ENCODE assay signal across 31 mouse cellular contexts in the genomic region with DNA sequence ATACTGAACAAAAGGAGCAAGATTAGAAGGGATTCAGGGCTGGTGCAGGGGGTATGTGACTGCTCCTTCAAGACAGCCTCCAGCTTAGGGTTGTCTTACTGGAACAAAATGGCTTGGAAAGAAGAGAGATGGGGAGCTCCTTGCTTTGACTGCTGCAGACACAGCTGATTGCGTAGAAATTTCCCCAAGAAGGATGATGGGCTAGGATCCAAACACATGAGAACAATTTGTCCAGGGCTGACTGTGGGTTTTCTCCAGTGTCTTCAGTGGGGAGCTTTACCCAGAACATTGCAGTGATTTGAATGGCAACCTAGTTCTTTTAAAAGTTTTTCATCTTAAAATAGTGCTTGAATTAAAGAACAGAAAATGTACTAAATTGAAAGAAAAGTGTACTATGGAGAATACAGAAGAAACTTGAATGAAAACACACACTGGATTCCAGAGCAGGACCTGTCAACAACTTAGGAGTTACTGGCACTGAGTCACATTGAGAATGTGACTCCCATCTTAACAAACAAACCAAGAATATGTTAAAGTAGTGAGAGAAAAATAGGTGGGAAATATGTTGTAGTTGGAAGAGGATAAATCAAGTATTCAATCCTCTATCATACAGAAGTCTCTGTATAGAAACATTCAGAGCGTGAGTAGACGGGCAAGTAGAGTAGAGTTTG. TPM values are rescaled to one million over a fixed set of nuclear protein-coding genes. Genes with fewer than 3 reads are reported as not detected.
DNase-seq lines count a peak whose midpoint lies in the region; ATAC-seq and TF ChIP-seq lines count a peak whose summit lies in the region.
"Had no signal": no experiment of that assay in that cellular context is flagged by ENCODE, and none has a peak within 500 bp of the region (broad histone marks: within the 10 kb centered on the region; RNA-seq: fewer than 3 reads in every experiment).

No protein-coding gene starts in this region.

- ATAC-seq in embryonic facial prominence, embryonic 13.5 days (ENCODE audit: insufficient number of reproducible peaks, insufficient read depth, low FRiP score, low TSS enrichment, low read depth): no peak
- no peak for ATAC-seq in heart, embryonic 11.5 days (replicated peaks; ENCODE audit: insufficient number of reproducible peaks, low FRiP score, low TSS enrichment)
- no peak for ATAC-seq in limb, embryonic 14.5 days (ENCODE audit: low FRiP score, low read depth)
- ATAC-seq in CD4-positive, CD25-positive, alpha-beta regulatory T cell, adult 4 months: no peak
- ATAC-seq: forebrain, embryonic 16.5 days; hindbrain, postnatal 0 days; intestine, embryonic 15.5 days had no signal

- no peak overlapping the region for H3K9ac ChIP-seq in embryonic facial prominence, embryonic 13.5 days
- no peak overlapping the region for H3K9ac ChIP-seq in heart, embryonic 11.5 days (ENCODE audit: low read depth, low read length)
- H3K9ac ChIP-seq in limb, embryonic 14.5 days (ENCODE audit: low read depth, low read length, severe bottlenecking): no peak overlapping the region; the same call in 1 of the 2 replicates
- H3K9ac ChIP-seq: embryonic facial prominence, embryonic 12.5 days; hindbrain, embryonic 12.5 days; intestine, embryonic 15.5 days; limb, embryonic 12.5 days; lung, embryonic 15.5 days; midbrain, embryonic 12.5 days; neural tube, embryonic 13.5 days had no signal

- no peak overlapping the region for H3K4me3 ChIP-seq in embryonic facial prominence, embryonic 13.5 days
- no peak overlapping the region for H3K4me3 ChIP-seq in embryonic facial prominence, embryonic 10.5 days
- H3K4me3 ChIP-seq in heart, embryonic 11.5 days (ENCODE audit: low read depth, low read length): no peak overlapping the region
- no peak overlapping the region for H3K4me3 ChIP-seq in limb, embryonic 14.5 days (replicated peaks; ENCODE audit: low read length)
- H3K4me3 ChIP-seq: embryonic facial prominence, embryonic 12.5 days; erythroblast, embryonic 14.5 days; hindbrain, embryonic 12.5 days; intestine, embryonic 15.5 days; limb, embryonic 12.5 days; lung, embryonic 15.5 days; megakaryocyte, embryonic 14.5 days; midbrain, embryonic 12.5 days; myocyte; neural tube, embryonic 13.5 days had no signal

- 77% methylated on average over 3 of the region's 3 CpGs for WGBS in embryonic facial prominence, embryonic 13.5 days
- WGBS in embryonic facial prominence, embryonic 10.5 days: 94% methylated on average over 3 of the region's 3 CpGs
- 90% methylated on average over 3 of the region's 3 CpGs for WGBS in heart, embryonic 11.5 days (ENCODE audit: insufficient replicate concordance)
- WGBS in limb, embryonic 14.5 days: 91% methylated on average over 3 of the region's 3 CpGs

- no peaks in the 10 kb centered on the region for H3K27me3 ChIP-seq in embryonic facial prominence, embryonic 13.5 days
- no peaks in the 10 kb centered on the region for H3K27me3 ChIP-seq in embryonic facial prominence, embryonic 10.5 days (replicated peaks; ENCODE audit: low read depth, poor library complexity, severe bottlenecking)
- H3K27me3 ChIP-seq in heart, embryonic 11.5 days (ENCODE audit: control insufficient read depth, insufficient read depth, low read length): no peaks in the 10 kb centered on the region
- no peaks in the 10 kb centered on the region for H3K27me3 ChIP-seq in limb, embryonic 14.5 days (ENCODE audit: control insufficient read depth, insufficient read depth, low read length)
- H3K27me3 ChIP-seq: embryonic facial prominence, embryonic 12.5 days; hindbrain, embryonic 12.5 days; intestine, embryonic 15.5 days; limb, embryonic 12.5 days; lung, embryonic 15.5 days; neural tube, embryonic 13.5 days had no signal

- no peaks in the 10 kb centered on the region for H3K9me3 ChIP-seq in embryonic facial prominence, embryonic 13.5 days
- H3K9me3 ChIP-seq in embryonic facial prominence, embryonic 10.5 days: no peaks in the 10 kb centered on the region
- H3K9me3 ChIP-seq in heart, embryonic 11.5 days (replicated peaks; ENCODE audit: control insufficient read depth, low read length): no peaks in the 10 kb centered on the region
- H3K9me3 ChIP-seq in limb, embryonic 14.5 days (ENCODE audit: control insufficient read depth, low read length): no peaks in the 10 kb centered on the region
- H3K9me3 ChIP-seq: embryonic facial prominence, embryonic 12.5 days; hindbrain, embryonic 12.5 days; intestine, embryonic 15.5 days; limb, embryonic 12.5 days; lung, embryonic 15.5 days; megakaryocyte, embryonic 14.5 days; midbrain, embryonic 12.5 days; neural tube, embryonic 13.5 days had no signal

- H3K4me2 ChIP-seq in embryonic facial prominence, embryonic 13.5 days: no peak overlapping the region
- H3K4me2 ChIP-seq in heart, embryonic 11.5 days: no peak overlapping the region
- H3K4me2 ChIP-seq in limb, embryonic 14.5 days (replicated peaks; ENCODE audit: low read depth, low read length, severe bottlenecking): no peak overlapping the region
- H3K4me2 ChIP-seq: embryonic facial prominence, embryonic 12.5 days; hindbrain, embryonic 12.5 days; intestine, embryonic 15.5 days; limb, embryonic 12.5 days; liver, embryonic 11.5 days; lung, embryonic 15.5 days; midbrain, embryonic 12.5 days; neural tube, embryonic 13.5 days had no signal

- H3K4me1 ChIP-seq in embryonic facial prominence, embryonic 13.5 days: peaks cover 15% of the 10 kb centered on the region
- peaks cover 18% of the 10 kb centered on the region for H3K4me1 ChIP-seq in embryonic facial prominence, embryonic 10.5 days
- H3K4me1 ChIP-seq in heart, embryonic 11.5 days (ENCODE audit: control insufficient read depth, insufficient read depth, low read length): peaks cover 6% of the 10 kb centered on the region
- peaks cover 9% of the 10 kb centered on the region; the same call in 1 of the 2 replicates for H3K4me1 ChIP-seq in limb, embryonic 14.5 days (ENCODE audit: control insufficient read depth, insufficient read depth, low read length)

- TF ChIP-seq POLR2A in limb, embryonic 14.5 days (IDR thresholded peaks at IDR 0.05; ENCODE audit: borderline replicate concordance, extremely low read depth, insufficient read depth, insufficient read length): no peak

- H3K27ac ChIP-seq in embryonic facial prominence, embryonic 13.5 days: peak overlapping the region; percentile 44
- H3K27ac ChIP-seq in embryonic facial prominence, embryonic 10.5 days (replicated peaks): no peak overlapping the region
- no peak overlapping the region for H3K27ac ChIP-seq in heart, embryonic 11.5 days (ENCODE audit: low read depth, low read length)
- no peak overlapping the region for H3K27ac ChIP-seq in limb, embryonic 14.5 days (replicated peaks; ENCODE audit: low read depth, low read length)
- H3K27ac ChIP-seq: embryonic facial prominence, embryonic 12.5 days; hindbrain, embryonic 12.5 days; hindbrain, postnatal 0 days; intestine, embryonic 15.5 days; limb, embryonic 12.5 days; lung, embryonic 15.5 days; midbrain, embryonic 12.5 days; neural tube, embryonic 13.5 days had no signal

- DNase-seq in embryonic facial prominence, embryonic 10.5 days (ENCODE audit: low spot score): no peak
- peak; percentile 43 for DNase-seq in heart, adult 8-10 months (ENCODE audit: low spot score)
- DNase-seq in 3T3-L1 (ENCODE audit: low read depth, low spot score): peak; percentile 78
- DNase-seq in limb, embryonic 14.5 days (ENCODE audit: low spot score): peak; percentile 6
- DNase-seq in cerebellum, postnatal 25 days: no peak
- DNase-seq: adrenal gland, adult 8-10 months; cerebellum, adult 2 months; cerebellum, postnatal 36 days; heart, postnatal 36 days; kidney, adult 2 months; kidney, postnatal 36 days; layer of hippocampus, postnatal 36 days; lung, postnatal 4 days; thymus, adult 18-20 months; thymus, postnatal 25 days had no signal

- H3K36me3 ChIP-seq in embryonic facial prominence, embryonic 13.5 days: peaks cover 5% of the 10 kb centered on the region
- H3K36me3 ChIP-seq in embryonic facial prominence, embryonic 10.5 days (replicated peaks): peaks cover 7% of the 10 kb centered on the region
- no peaks in the 10 kb centered on the region for H3K36me3 ChIP-seq in heart, embryonic 11.5 days (ENCODE audit: control insufficient read depth, insufficient read depth, low read length)
- H3K36me3 ChIP-seq in limb, embryonic 14.5 days (ENCODE audit: control insufficient read depth, insufficient read depth, low read length): peaks cover under 1% of the 10 kb centered on the region
- H3K36me3 ChIP-seq: intestine, embryonic 15.5 days had no signal

RNA-seq across cellular contexts. Expression of gene Bnip1, which starts 2.3 kb away (rescaled TPM):
- polyA plus RNA-seq in embryonic facial prominence, embryonic 13.5 days (2015; fragmentation: Nextera tagmentation; extraction: Ambion mirVana): 52.3 and 64.3 TPM in 2 replicates
- polyA plus RNA-seq in embryonic facial prominence, embryonic 10.5 days (2016; fragmentation: Nextera tagmentation; extraction: Ambion mirVana): 44.4 and 51.0 TPM in 2 replicates
- 10 to 100 TPM; 25.0 to 32.1 (median 29.9) TPM for total RNA-seq in heart, adult 8-10 months (2022)
- polyA plus RNA-seq in heart, embryonic 11.5 days (2014; fragmentation: Nextera tagmentation; extraction: Ambion mirVana): 48.7 and 58.5 TPM in 2 replicates
- 45.6 and 48.7 TPM in 2 replicates for polyA plus RNA-seq in limb, embryonic 14.5 days (2012; rRNA removed)
- 49.3 and 49.4 TPM in 2 replicates for polyA plus RNA-seq in limb, embryonic 14.5 days (2014; fragmentation: Nextera tagmentation; extraction: Ambion mirVana)
- 10 to 100 TPM; 26.9 to 40.0 TPM for polyA plus RNA-seq in CD4-positive, CD25-positive, alpha-beta regulatory T cell, adult 4 months (2017; shearing (Covaris generic))

Comparison
In these comparisons a context has a peak if more than half of its experiments do, and no peak if none do; other contexts are left out.
1. DNase-seq: peak in heart, adult 8-10 months (single experiment), 3T3-L1 (single experiment) and limb, embryonic 14.5 days (single experiment); none in embryonic facial prominence, embryonic 10.5 days (single experiment) and cerebellum, postnatal 25 days (0 of 2).